Mouse (Mus musculus) neural tube, embryonic 10.5 days (tissue): Measurements from ENCODE around the gene Clasp2.

Experiments used
- DNase-seq: peaks from one replicate; pipeline ENCODE4 v3.0.0-alpha.2; 2017; ENCODE audit warnings: low spot score; ENCODE audit errors: extremely low spot score

Clasp2 gene

DNA sequence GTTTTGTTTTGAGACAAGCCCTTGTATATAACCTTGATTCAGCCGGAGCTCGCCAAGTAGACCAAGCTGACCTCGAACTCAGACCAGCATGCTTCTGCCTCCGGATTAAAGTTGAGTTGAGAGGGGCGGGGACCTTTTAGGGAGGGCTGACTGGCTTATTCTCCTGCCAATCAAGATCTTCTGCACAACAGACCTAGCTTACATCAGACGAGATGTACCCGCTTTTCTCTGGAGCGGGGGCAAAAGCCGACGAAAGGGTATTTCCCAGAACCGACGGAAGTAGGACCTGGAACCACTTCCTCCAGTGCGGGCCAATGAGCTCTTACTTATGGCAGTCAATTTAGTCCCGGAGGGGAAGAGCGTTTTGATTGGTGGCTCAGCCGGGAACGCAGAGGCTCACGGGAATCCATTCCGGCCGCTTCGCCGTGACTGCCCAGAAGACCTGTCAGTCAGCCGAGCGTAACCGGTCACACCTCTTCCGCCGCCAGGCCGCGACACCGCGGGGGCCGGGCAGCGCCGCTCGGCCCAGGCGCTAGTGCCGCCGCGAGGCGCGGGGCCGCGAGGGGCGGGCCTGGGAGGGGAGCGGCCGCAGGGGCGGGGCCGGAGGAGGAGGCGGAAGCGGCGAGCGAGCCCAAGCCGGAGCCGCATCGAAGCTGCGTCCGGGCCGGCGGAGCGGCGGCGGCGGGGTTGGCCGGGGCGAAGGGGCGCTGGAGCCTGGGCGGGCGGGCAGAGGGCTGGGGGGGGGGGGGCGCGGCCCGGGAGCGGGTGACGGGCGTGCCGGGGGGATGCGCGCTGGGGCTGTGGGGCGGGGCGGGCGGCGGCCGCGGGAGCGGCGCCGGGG lies 189.5 kb downstream of the Clasp2 start, which contains the start of gene Ubp1:
TSS of gene Ubp1 (plus strand) at position 401 of the 841 bp plus-strand sequence.
- peak; percentile 92 for DNase-seq

DNA sequence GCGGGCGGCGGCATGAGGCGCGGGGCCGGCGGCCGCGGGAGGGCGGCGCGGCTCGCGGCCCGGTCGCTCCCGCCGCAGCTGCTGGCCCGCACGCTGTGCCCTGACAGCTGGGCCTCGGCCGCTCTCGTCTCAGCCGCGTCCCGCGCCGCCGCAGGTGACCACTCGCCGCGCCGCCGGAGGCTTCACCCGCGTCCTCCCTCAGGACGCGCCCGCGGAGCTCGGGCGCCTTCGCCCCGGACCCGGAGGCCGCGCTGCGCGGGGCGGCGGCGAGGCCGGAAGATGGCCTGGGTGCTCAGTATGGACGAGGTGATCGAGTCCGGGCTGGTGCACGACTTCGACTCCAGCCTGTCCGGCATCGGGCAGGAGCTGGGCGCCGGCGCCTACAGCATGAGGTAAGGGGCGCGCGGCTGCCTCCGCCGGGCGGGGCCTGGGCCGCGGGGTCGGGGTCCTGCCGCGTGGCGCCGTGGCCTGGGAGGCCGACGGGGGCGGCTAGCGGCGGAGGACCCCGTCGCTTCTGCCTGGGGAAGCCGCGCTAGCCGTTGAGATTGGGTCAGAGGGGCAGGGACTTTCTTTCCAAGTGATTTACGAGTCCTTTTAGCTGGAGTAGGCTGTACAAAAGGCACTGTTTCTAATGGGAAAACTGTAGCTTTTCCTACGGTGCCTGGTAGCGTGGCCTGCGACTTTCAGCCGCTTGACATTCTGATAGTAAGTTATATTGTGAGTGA lies 190.3 kb downstream of the Clasp2 start:
- peak; percentile 70 for DNase-seq

DNA sequence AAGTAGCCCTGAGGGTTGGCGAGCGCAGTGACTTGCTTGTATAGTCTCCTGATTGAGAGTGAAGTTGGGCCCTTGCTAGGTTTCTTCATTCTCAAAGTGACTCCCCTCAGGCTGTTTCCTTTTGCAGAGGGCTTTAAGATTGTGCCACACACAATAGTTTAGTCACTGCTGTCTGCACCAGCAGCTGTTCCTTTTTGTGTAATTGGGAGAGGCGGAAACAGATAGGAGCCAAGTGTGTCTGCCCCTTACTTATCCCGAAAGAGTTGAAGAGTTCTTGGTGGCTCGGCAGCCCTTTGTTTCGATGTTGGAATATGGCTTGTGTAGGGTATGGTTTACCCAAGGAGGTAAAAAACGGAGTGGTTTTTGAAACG lies 190.8 kb downstream of the Clasp2 start:
- no peak for DNase-seq

- DNase-seq = peak; percentile 25
Measured at GRCm38 (mm10) chr9:113932501-113932900, 191.2 kb downstream of the Clasp2 start.

GRCm38 (mm10) chr9:113935638-113936037 lies 194.4 kb downstream of the Clasp2 start:
- no peak for DNase-seq

DNA sequence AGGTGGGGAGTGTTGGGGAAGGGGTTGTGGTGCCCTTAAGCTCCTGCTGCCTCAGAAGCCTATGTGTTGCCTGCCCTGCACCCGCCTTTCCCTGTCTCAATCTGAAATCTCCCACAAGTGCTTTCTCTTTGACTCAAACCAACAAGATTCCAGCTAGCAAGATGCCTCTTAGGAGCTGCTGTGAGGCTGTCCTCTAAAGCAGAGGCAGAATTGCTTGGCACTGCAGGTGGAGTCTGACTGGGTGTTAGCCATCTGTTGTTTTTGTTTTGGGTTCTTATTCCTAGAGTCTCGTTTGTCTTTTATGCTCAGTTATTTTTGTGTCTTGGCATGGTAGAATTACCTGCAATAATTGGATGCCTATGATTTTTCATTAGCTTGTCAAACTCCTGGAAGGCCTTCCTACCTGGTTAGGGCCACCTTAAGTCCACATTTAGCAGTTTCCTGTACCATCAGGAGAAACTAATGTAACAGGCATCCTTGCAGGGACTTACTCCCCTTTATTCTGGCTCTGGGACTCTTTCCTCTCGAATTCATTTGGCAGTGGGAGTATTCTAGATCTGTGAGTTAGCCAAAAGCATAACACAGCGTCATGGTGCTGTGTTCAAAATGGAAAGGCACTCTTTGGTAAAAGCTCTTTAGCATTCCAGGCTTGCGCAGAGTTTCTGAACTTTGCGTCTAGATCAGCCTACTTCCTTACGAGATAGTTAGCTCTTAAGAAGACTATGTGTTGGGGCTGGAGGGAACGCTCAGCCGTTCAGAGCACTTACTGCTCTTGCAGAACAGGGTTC lies 198.0 kb downstream of the Clasp2 start:
- no peak for DNase-seq

DNA sequence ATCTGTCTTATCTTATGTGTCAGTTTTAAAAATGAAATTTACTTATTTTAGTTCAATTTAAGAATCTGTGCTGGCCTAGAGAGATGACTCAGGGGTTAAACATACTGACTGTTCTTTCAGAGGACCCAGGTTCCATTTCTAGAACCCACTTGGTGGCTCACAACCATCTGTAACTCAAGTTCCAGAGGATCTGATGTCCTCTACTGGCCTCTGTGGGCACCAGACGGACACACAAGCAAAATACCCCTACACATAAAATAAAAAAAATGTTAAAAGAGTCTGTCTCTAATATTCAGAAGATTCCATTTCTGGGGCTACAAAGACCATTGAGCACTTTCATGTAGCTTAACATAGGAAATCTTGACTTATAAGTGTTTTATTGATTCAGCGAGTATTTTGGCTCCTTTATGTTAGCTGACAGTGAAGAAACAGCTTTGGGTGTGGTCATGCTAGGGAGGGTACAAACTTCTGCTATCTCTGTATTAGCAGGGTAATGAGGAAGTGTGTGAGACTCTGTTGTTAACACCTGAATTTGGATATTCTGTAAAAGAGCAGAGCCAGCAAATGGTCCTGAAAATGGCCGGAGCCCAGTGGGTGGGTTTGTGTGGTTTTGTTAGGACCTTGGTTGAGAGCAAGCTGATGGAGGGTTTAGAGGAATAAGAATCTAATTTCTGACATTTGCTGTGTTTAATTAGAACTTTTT lies 200.0 kb downstream of the Clasp2 start:
- DNase-seq = no peak

DNA sequence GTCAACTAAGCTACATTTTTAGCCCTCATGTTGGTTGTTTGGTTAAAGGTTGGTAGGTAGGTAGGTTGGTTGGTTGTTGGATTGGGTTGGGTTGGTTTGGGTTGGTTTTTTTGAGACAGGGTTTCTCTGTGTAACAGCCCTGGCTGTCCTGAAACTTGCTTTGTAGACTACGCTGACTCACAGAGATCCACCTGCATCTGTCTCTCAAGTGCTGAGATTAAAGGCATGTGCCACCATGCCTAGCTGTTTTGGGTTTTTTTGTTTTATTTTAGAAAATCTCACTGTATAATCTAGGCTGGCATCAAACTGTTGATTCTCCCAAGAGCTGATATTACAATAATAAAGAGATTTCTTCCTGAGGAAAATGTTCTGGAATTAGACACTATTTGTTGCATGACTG lies 202.1 kb downstream of the Clasp2 start:
- no peak for DNase-seq

- DNase-seq = no peak
Measured at GRCm38 (mm10) chr9:113947216-113947615, 205.9 kb downstream of the Clasp2 start.

- DNase-seq = no peak
Measured at GRCm38 (mm10) chr9:113957777-113958176, 216.5 kb downstream of the Clasp2 start.

DNA sequence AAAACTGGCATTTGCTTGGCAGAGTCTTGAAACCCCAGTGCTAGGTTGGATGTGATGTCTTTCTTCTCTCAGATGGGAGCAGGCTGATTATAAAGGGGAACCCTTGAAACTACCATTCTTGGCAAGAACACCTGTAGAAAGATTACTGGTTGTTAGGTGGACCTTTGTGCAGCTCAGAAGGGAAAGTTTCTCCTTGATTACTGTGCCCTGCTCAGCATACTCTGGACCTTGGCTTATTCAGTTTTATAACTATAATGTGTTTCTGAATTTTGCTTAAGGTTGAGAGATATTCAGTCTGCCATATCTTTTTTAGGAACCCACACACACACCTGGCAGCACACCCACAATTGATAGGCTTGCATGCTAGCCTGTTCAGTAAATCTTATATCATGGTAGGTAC lies 222.4 kb downstream of the Clasp2 start:
- DNase-seq = no peak

DNA sequence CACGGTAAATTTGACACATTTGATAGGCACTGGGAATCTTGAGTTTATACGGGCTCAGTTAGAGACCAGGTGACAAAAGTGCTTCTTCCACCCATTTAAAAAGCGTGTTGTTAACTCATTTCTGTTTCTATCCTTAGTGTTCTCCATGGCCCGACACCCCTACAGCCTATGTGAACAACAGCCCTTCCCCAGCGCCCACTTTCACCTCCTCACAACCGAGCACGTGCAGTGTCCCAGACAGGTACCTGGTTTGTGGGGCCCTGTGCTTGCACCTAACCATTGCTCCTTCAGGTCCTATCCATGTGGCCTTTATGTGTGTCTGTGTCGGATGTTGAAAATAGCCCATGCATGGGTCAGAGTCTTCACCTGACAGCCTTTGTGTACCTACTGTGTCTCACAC lies 223.1 kb downstream of the Clasp2 start:
- no peak for DNase-seq

DNA sequence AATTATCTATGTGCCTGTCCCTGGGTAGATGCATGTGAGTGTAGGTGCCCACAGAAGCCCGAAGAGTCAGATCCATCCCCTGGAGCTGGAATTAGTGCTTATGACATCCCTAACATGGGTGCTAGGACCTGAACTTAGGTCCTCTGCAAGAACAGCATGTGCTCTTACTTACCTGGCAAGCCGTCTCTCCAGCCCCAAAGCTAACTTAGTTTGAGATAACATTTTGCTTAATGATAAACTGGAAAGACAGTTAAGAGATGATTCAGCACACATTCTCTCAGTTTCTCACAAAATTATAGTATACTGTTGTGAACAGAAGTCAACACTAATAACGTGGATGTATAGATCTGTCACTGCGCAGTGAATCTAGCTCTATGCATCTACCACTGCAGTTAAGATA lies 225.6 kb downstream of the Clasp2 start:
- DNase-seq = no peak

DNA sequence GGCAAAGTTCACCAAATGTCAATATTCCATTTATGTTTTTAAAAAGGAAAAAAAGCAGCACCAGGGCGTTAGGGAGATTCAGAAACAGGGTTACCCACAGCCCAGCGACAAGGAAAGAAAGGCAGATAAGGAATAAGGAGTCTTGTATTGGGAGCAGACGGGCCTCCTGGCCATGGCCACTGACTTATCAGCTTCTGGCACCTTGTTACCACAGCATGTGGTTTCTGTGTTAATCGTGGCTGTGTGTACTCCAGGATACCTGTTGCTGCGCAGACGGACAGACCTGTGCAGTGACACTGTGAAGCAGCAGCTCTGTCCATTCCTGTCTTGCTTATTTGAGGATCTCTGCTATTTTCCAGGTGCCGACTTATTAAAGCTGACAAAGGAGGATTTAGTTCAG lies 227.7 kb downstream of the Clasp2 start:
- no peak for DNase-seq
